Comparison of ENCODE assay signal across 8 mouse cellular contexts in genomic region chr19:29251191-29251957, GRCm38 (mm10). TPM values are rescaled to one million over a fixed set of nuclear protein-coding genes. Genes with fewer than 3 reads are reported as not detected.
DNase-seq lines count a peak whose midpoint lies in the region; ATAC-seq lines count a peak whose summit lies in the region.

Gene Jak2 (plus strand): TSS chr19:29251828.

- H3K27me3 ChIP-seq in intestine, embryonic 15.5 days (replicated peaks): no peaks in the 10 kb centered on the region
- H3K27me3 ChIP-seq in midbrain, embryonic 11.5 days (ENCODE audit: control insufficient read depth, insufficient read depth, low read length): peaks cover 2% of the 10 kb centered on the region; the same call in 1 of the 2 replicates

- no peaks in the 10 kb centered on the region for H3K36me3 ChIP-seq in intestine, embryonic 15.5 days
- no peaks in the 10 kb centered on the region for H3K36me3 ChIP-seq in midbrain, embryonic 11.5 days (ENCODE audit: control insufficient read depth, insufficient read depth, low read length)

- intact Hi-C loops in gastrocnemius, postnatal 36 days (cut with DNase I): loop anchor here (5.0 kb wide), 1 partner anchor 149 kb away; the partner anchor contains the start of gene Rcl1
- intact Hi-C loops in left cerebral cortex, postnatal 4 days (cut with DNase I): loop anchor here (5.0 to 10.0 kb wide), 2 partner anchors 149 to 477 kb away; partner anchors contain the start of gene Rcl1

- 0% methylated on average over 71 of the region's 114 CpGs for WGBS in intestine, embryonic 15.5 days
- WGBS in midbrain, embryonic 11.5 days: under 1% methylated on average over 72 of the region's 114 CpGs

- H3K4me3 ChIP-seq in intestine, embryonic 15.5 days (replicated peaks): peak within 1 kb of the TSS; percentile 88
- peak within 1 kb of the TSS; percentile 84 for H3K4me3 ChIP-seq in midbrain, embryonic 11.5 days (ENCODE audit: low read depth, low read length)

- H3K4me1 ChIP-seq in intestine, embryonic 15.5 days (replicated peaks): peaks cover 16% of the 10 kb centered on the region; the same call in 1 of the 2 replicates
- H3K4me1 ChIP-seq in midbrain, embryonic 11.5 days (ENCODE audit: control insufficient read depth, insufficient read depth, low read length): peaks cover 40% of the 10 kb centered on the region

- no peaks in the 10 kb centered on the region for H3K9me3 ChIP-seq in intestine, embryonic 15.5 days
- H3K9me3 ChIP-seq in midbrain, embryonic 11.5 days (ENCODE audit: control insufficient read depth, low read length): no peaks in the 10 kb centered on the region

- peak within 1 kb of the TSS; percentile 94 for H3K9ac ChIP-seq in intestine, embryonic 15.5 days
- H3K9ac ChIP-seq in midbrain, embryonic 11.5 days (ENCODE audit: low read length): peak within 1 kb of the TSS; percentile 92

- peak; percentile 97 for ATAC-seq in intestine, embryonic 15.5 days
- ATAC-seq in midbrain, embryonic 11.5 days (ENCODE audit: low FRiP score): peak; percentile 94

- H3K4me2 ChIP-seq in intestine, embryonic 15.5 days (replicated peaks): peak within 1 kb of the TSS; percentile 91
- peak within 1 kb of the TSS; percentile 73 for H3K4me2 ChIP-seq in midbrain, embryonic 11.5 days

- peak; percentile 95 for DNase-seq in adrenal gland, postnatal 10 days
- peak; percentile 88 for DNase-seq in embryo, embryonic 11.5 days (ENCODE audit: low read depth, low spot score)
- DNase-seq in gastrocnemius, postnatal 36 days: peak; percentile 87 to 90
- peak; percentile 92 for DNase-seq in left cerebral cortex, postnatal 4 days
- DNase-seq in midbrain, embryonic 11.5 days (ENCODE audit: low spot score, missing footprints): peak; percentile 98
- DNase-seq in right cerebral cortex, postnatal 4 days: peak; percentile 90
- peak; percentile 92 for DNase-seq in yolk sac, embryonic 10.5 days (ENCODE audit: low spot score)

- peak within 1 kb of the TSS; percentile 98 for H3K27ac ChIP-seq in intestine, embryonic 15.5 days
- H3K27ac ChIP-seq in midbrain, embryonic 11.5 days (ENCODE audit: low read depth, low read length): peak within 1 kb of the TSS; percentile 94

RNA-seq across cellular contexts. Expression of gene Jak2, which starts in this region (rescaled TPM):
- total RNA-seq in adrenal gland, postnatal 10 days (2021): 10 to 100 TPM; 17.7 to 20.5 TPM
- 10 to 100 TPM; 29.5 to 30.6 TPM for total RNA-seq in gastrocnemius, postnatal 36 days (2021)
- 8.0 and 8.8 TPM in 2 replicates for polyA plus RNA-seq in intestine, embryonic 15.5 days (2015; fragmentation: Nextera tagmentation; extraction: Ambion mirVana)
- total RNA-seq in left cerebral cortex, postnatal 4 days (2021): 10 to 100 TPM; 52.9 to 58.9 TPM
- polyA plus RNA-seq in midbrain, embryonic 11.5 days (2014; fragmentation: Nextera tagmentation; extraction: Ambion mirVana): 12.8 and 13.4 TPM in 2 replicates

Comparison
In these comparisons a context has a peak if more than half of its experiments do, and no peak if none do; other contexts are left out.
1. Peak in every context shown above with its lines: DNase-seq, ATAC-seq, H3K4me3 ChIP-seq and H3K27ac ChIP-seq.